Mouse (Mus musculus) G1E (cell line): ENCODE measurements around the gene Sfxn1. TPM values are rescaled to one million over a fixed set of nuclear protein-coding genes. Genes with fewer than 3 reads are reported as not detected.

Experiments used
- ATAC-seq: 2 replicates; pipeline ENCODE4 v1.8.0; 2016; ENCODE audit warnings: mild to moderate bottlenecking; ENCODE audit not compliant: insufficient number of reproducible peaks, poor library complexity, low FRiP score, severe bottlenecking; ENCODE audit errors: extremely low read depth
- DNase-seq: peaks from one replicate; pipeline ENCODE4 v3.0.0; 2012; ENCODE audit warnings: low spot score
- H3K27me3 ChIP-seq: 2 replicates; pipeline ENCODE4 v1.6.1; 2012; ENCODE audit warnings: mild to moderate bottlenecking, low read length, inconsistent platforms; ENCODE audit not compliant: insufficient read depth
- H3K36me3 ChIP-seq: replicated peaks from 2 replicates; pipeline ENCODE3; 2012; ENCODE audit warnings: mild to moderate bottlenecking, inconsistent platforms
- H3K4me1 ChIP-seq: 2 replicates; pipeline ENCODE4 v1.6.1; 2012; ENCODE audit warnings: low read depth, low read length, inconsistent platforms, mixed read lengths; ENCODE audit not compliant: insufficient read depth
- H3K4me3 ChIP-seq: 2 replicates; pipeline ENCODE4 v1.5.1; 2012; ENCODE audit warnings: low read depth, mild to moderate bottlenecking, inconsistent platforms, low read length, moderate library complexity, mixed read lengths
- H3K9me3 ChIP-seq: replicated peaks from 2 replicates; pipeline ENCODE4 v1.6.1; 2012; ENCODE audit warnings: inconsistent platforms
- CTCF ChIP-seq: IDR thresholded peaks from 2 replicates; pipeline ENCODE4 v1.5.1; 2012; ENCODE audit warnings: low read depth, low read length, inconsistent platforms, mixed read lengths
- GATA1 ChIP-seq: IDR thresholded peaks from 2 replicates; pipeline ENCODE4 v1.6.1; 2012; ENCODE audit warnings: borderline replicate concordance, low read length, inconsistent platforms, mixed read lengths
- GATA2 ChIP-seq: IDR thresholded peaks from 2 replicates; pipeline ENCODE4 v1.6.1; 2012; ENCODE audit warnings: low read depth, low read length, inconsistent platforms, borderline replicate concordance
- POLR2AphosphoS5 ChIP-seq: IDR thresholded peaks from 2 replicates; pipeline ENCODE4 v1.6.1; 2012; ENCODE audit warnings: low read depth, low read length, inconsistent platforms; ENCODE audit not compliant: insufficient replicate concordance
- TAL1 ChIP-seq: conservative IDR thresholded peaks from 2 replicates; pipeline ENCODE4 v1.6.1; 2012; ENCODE audit warnings: low read depth, low read length, inconsistent platforms, mixed read lengths
- polyA plus RNA-seq: library from polyadenylated mRNA; stranded (reverse); fragments of >175 nt; gene quantifications from 2 replicates; pipeline ENCODE4 v1.2.3, GENCODE M21; 2012
- total RNA-seq, 2 experiments: library from RNA; stranded (forward) in 1 of 2; stranded (reverse) in 1 of 2; fragments of 200-1000 nt in 1 of 2; fragments of >200 nt in 1 of 2; fragmentation: Nextera tagmentation in 1 of 2; gene quantifications; 2 replicates each; pipeline ENCODE4 v1.2.3; 2014 to 2017

Sfxn1 gene
- total and polyA plus RNA-seq, 3 experiments, result 27.8 to 150 (median 89.2) TPM

GRCm38 (mm10) chr13:54103866-54104265 lies 32.2 kb downstream of the Sfxn1 start:
- Histone ChIP-seq H3K36me3 (peaks cover 96% of the 10 kb centered on the region), H3K9me3 (no peaks in the 10 kb centered on the region), H3K4me3 (no peak overlapping the region), H3K27me3 (no peaks in the 10 kb centered on the region), H3K4me1 (no peaks in the 10 kb centered on the region)
- ATAC-seq (no peak), DNase-seq (no peak)
- TF ChIP-seq CTCF (no peak), GATA1 (no peak), POLR2AphosphoS5 (no peak), GATA2 (no peak)

- DNase-seq, result peak; percentile 6
- ATAC-seq, result no peak
- peaks cover 6% of the 10 kb centered on the region for H3K36me3 ChIP-seq
- H3K4me3 ChIP-seq, result no peak overlapping the region
- peaks cover 3% of the 10 kb centered on the region; the same call in 1 of the 2 replicates for H3K27me3 ChIP-seq
- no peaks in the 10 kb centered on the region for H3K4me1 ChIP-seq
- no peaks in the 10 kb centered on the region for H3K9me3 ChIP-seq
- TF ChIP-seq POLR2AphosphoS5 (no peak), GATA2 (no peak), CTCF (no peak)
Observed at GRCm38 (mm10) chr13:54113819-54114550, 42.3 kb downstream of the Sfxn1 start.

- Histone ChIP-seq H3K4me3 (no peak overlapping the region), H3K4me1 (no peaks in the 10 kb centered on the region), H3K27me3 (peaks cover 3% of the 10 kb centered on the region; the same call in 1 of the 2 replicates), H3K36me3 (no peaks in the 10 kb centered on the region), H3K9me3 (no peaks in the 10 kb centered on the region)
- ATAC-seq (no peak), DNase-seq (no peak)
- no peak for TF ChIP-seq TAL1
- no peak for TF ChIP-seq GATA1
- no peak for TF ChIP-seq POLR2AphosphoS5
- no peak for TF ChIP-seq CTCF
- TF ChIP-seq GATA2, result no peak
Observed at GRCm38 (mm10) chr13:54114931-54115330, 43.3 kb downstream of the Sfxn1 start.

- TF ChIP-seq CTCF (no peak), POLR2AphosphoS5 (no peak), TAL1 (no peak), GATA1 (no peak), GATA2 (no peak)
- no peak for ATAC-seq
- Histone ChIP-seq H3K9me3 (no peaks in the 10 kb centered on the region), H3K4me1 (no peaks in the 10 kb centered on the region), H3K27me3 (peaks cover 3% of the 10 kb centered on the region; the same call in 1 of the 2 replicates), H3K36me3 (no peaks in the 10 kb centered on the region), H3K4me3 (no peak overlapping the region)
- DNase-seq, result no peak
Observed at GRCm38 (mm10) chr13:54115779-54116178, 44.1 kb downstream of the Sfxn1 start.

- H3K36me3 ChIP-seq, result no peaks in the 10 kb centered on the region
- no peaks in the 10 kb centered on the region for H3K4me1 ChIP-seq
- H3K27me3 ChIP-seq, result peaks cover 3% of the 10 kb centered on the region
- no peak overlapping the region for H3K4me3 ChIP-seq
- TF ChIP-seq CTCF, result no peak
- no peak for ATAC-seq
- no peak for DNase-seq
- no peaks in the 10 kb centered on the region for H3K9me3 ChIP-seq
Observed at GRCm38 (mm10) chr13:54118355-54118754, 46.7 kb downstream of the Sfxn1 start.

GRCm38 (mm10) chr13:54137756-54138410 lies 66.2 kb downstream of the Sfxn1 start:
- DNase-seq (no peak), ATAC-seq (no peak)
- Histone ChIP-seq H3K27me3 (no peaks in the 10 kb centered on the region), H3K4me1 (no peaks in the 10 kb centered on the region), H3K9me3 (0 out of 2 replicates have a peak, but pooled peaks cover 2% of the 10 kb centered on the region), H3K4me3 (no peak overlapping the region), H3K36me3 (no peaks in the 10 kb centered on the region)
- TF ChIP-seq POLR2AphosphoS5, result no peak
- no peak for TF ChIP-seq GATA2
- TF ChIP-seq TAL1, result no peak
- TF ChIP-seq GATA1, result no peak
- TF ChIP-seq CTCF, result no peak
